Mouse (Mus musculus) cerebellum, postnatal 14 days (tissue): Measurements from ENCODE around the gene Rhbdd3.
A peak's percentile ranks its signal among the peaks of the same experiment; 100 is the strongest.

ENCODE experiments used
- DNase-seq, 2 experiments: peaks; one replicate each; pipeline ENCODE4 v3.0.0; 2021; ENCODE audit warnings: mixed read lengths in 2 of 2

Rhbdd3 gene

DNA sequence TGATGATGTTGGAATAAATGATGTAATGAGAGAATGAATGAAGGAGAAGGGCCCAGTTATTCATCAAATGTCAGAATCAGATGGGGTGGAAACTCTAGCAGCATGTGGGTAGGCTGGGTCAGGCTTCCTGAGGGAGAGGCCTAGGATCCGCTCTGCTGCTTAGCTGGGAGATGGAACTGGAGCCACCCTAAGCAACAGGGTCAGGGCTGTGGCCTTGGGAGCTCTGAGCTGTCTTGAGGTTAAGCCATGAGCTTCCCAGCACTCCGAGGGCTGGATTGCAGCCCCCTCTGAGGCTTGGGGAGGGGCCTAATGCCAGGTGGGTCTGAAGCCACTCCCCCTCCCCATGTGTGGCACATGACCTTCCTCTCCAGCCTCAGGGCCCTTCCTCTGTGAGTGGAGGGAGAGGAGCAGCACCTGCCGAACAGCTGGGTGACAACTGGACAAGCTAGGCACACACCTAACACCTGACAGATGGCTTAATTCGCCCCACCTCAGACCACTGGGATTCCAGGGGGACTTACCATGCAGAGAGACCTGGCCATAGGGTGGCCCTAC is 31.5 kb downstream of the Rhbdd3 start:
- DNase-seq: no peak

DNA sequence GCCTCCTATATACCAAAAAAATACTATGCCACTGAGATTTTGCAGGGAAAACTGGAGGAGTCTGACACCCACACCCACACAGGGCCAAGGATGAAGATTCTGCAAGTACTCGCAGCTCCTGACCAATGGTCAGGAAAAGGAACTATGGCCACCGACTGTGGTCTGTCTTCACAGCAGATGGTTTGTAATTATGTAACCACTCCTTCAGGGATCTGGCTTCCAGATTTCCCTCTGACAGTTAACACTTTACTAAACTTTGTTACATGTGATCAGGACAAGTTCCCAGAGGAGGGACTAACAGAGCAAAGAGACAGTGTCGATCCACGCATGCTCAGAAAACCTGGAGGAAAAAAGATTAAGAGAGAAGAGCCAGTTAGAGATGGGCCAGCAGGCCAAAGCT is 34.0 kb downstream of the Rhbdd3 start:
- DNase-seq: no peak

DNA sequence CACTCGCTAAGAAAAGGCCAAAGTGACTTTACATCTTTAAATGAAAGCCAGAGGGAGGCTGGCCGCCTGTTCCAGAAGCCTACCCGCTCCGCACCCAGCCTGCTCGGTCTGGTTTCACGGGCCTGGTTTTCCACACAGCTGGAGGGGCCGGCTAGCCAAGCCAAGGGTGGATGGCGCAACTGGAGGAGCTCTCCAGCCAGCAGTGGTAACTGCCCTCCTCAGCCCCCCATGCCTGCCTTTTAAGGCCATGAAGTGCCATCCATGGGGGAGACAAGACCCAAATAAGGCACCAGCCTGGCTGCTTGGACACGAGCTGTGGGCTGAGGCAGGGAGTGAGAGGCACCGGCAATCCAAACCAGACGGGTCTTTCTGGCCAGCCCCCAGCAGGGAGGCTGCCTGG is 37.2 kb downstream of the Rhbdd3 start:
- no peak for DNase-seq

DNA sequence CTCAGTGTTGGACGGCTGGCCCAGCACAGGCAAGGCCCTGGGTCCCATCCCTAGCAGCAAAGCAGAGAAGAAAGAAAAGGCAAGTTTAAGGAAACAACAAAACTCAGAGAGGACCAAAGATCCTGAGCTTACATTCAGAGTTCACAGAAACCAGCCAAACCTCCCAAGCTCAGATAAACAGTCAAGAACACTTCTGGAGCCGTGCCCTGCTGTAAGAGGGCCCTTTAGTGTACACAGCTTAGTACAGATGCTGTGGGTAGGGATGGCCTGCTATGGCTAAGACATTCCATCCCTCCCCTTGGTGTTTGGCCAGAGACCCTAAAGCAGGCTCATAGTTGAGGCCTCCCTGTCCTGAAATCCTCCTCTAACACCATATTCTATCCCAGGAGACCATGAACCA is 39.9 kb downstream of the Rhbdd3 start:
- no peak for DNase-seq

DNA sequence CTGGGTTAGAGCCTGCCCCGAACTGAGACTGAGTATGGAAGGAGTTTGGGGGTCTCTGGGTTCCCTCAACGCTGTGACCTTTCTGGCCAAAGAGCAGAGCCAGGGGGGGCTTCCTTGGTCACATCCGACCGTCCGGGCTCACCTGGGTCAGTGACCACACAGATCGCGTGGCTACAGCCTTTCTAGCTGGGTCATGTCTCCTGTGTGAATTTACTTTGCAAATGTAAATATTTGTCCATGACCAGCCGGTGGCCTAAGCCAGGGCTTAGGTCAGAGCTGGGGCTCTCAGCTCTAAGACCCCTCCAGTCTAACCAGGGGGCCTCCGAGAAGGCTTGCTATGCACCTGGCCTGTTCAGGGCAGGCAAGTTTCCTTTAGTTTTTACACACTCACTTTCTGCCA is 40.6 kb downstream of the Rhbdd3 start:
- no peak for DNase-seq

DNA sequence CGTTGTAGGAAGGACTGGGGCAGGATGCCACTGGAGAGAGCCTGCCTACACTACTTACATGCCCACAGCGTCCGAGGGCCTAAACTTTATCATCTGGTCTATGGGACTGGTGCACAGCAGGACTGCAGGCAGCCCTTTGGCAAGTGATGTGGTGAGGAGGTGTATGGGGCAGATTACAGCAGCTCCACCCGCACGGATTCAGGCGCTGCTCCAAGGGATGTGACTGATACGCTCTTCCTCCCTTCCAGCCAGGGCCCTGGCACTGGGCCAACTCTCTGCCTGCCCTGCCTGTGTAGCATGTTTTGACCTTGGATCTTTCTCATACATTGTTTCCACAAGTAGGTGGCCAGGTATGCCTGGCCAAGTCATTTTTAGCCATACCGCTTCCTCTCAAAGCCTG is 41.9 kb downstream of the Rhbdd3 start:
- peak; percentile 78 to 85 for DNase-seq

DNA sequence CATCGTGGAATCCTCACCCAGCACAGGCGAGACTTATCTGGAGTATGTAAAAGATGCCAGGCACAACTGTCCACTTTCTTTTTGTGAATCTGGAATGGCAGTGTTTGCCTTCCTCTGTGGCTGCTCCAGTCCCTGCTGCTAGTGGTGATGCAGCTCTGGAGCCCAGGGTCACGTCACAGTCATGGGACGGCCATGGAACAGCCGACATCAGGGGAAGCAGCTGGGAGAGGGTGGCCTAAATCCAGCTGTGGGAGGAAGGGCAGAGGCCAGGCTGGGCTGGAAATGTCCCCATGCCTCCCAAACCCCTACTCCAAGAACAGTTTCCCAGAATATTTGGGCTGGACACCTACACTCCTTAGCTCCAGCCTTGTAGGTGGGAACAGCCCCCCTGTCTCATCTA is 42.5 kb downstream of the Rhbdd3 start:
- no peak for DNase-seq

DNA sequence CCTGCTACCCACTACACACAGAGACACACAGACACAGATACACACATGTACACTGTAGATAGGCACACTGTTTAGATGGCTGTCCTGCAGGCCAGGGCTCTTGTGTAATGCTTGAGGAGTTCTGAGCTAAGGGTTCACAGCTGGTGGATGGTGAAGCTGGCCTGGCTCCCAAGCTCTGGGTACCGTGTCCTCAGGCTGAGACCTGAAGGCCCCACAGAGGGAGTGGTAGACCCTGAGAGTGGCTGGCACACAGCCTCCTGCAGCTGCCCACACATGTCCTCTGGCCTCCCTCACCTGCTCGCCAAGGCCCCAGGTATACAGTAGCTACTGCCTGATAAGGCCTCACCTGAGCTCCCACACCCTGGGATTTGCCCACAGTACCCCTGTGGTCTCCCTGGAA is 43.2 kb downstream of the Rhbdd3 start:
- DNase-seq: no peak

DNA sequence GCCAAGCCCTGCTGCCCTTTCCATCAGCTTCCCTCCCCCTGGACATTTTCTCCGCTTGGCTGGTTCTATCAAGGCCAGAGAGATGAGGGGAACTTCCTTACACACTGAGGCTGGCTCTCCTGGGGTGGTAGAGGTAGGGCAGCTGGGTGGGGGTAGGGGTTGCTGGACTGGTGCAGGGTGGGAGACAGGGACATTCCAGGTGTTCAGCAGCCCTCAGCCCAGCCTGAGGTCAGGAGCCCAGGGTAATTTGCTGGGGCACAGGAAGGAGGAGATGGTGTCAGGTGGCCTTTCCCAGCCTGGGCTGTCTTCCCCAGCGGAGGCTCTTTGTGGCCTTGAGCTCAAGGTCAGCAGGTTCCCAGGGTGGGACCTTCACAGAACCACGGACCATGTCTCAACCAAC is 46.9 kb downstream of the Rhbdd3 start:
- DNase-seq: no peak

DNA sequence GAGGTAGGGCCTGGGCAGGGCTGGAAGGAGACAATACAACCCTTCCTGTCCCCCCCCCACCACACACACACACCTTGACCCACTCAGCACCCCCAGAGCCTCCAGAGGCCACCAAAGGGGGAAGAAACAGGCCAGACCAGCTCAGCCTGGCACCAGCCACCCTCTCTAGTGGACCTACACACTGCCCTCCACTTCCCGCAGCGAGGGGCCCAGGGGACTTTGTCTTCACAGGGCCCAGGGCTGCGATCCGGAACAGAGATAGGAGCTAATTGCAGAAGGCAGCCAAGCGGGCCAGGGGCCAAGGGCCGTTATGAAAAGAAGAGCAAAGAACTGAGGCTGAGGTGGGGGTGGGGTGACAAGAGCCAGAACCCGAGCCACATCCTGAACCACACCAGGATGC is 50.5 kb downstream of the Rhbdd3 start:
- DNase-seq: peak in 1 of 2 experiments; percentile 43

DNA sequence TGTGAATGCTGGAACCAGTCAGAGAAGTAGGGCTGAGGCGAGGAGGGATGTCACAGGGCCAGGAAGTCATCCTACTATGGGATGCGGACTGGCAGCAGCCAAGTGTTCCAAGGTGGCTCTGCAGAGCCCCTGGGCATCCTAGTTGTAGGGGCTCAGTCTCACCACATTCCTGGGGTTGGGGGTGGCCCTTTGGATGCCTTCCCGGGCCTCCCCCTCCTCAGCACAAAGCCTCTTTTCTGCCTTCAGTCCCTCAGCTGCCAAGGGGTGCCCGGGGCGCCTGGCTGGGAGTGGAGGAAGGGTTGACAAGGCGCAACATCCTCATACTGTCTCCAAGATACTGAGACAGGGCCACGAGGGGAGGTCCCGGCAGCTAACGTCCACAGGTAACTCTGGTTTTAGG is 51.2 kb downstream of the Rhbdd3 start:
- no peak for DNase-seq

DNA sequence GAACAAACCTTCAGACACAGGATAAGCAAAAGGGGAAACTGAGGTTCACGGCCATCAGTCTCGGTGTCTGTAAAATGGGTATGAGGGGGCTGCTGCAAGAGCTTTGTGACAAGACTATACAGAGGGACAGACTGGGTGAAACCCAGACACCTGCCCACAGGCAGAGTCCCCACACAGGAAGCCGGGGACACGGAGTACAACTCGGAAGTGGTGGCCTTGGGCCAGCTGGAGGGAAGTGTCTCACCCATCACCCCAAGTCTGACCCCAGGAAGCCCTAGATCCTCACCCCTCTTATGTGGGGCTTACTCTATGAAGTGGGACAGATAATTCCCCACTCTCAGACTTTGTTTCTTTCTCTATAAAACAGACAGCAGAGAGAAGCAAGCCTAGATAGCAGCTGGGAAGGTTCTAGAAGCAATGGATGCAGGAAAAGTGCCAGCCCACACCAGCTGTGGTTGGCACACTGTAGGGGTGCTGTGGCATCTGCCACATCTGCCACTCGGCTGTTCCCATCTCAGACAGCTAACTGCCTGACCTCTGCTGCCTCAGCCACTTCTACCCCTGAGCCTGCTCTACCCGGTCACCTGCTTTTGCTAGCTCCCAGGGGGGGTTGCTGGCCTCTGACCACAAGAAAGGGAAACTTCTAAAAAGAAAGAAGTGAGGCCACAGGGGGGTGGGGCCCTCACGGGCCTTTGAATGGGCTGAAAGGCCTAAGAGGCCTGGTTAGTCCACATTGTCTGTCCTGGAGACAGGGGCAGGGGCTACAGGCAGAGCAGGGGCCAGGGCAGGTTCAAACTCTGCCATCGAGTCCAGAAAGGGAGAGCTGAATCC is 51.9 kb downstream of the Rhbdd3 start:
- no peak for DNase-seq

DNA sequence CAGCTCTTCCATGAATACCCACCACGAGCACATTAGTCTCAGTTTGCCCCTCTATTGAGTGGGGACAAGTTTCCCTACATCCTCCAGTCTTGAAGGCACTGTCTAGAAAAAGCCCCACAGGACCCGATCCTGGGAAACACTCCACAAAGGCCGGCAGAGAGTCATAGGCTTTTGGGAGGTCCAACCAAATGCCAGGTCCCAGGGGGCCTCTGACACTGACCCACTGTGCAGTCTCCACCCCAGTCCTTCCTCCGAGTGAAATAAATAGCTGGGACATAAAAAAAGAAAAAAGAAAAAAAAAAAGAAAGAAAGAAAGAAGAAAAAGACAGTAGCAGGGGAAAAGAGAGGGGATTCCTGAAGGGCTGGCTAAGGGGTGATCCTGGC is 52.5 kb downstream of the Rhbdd3 start:
- DNase-seq: no peak

DNA sequence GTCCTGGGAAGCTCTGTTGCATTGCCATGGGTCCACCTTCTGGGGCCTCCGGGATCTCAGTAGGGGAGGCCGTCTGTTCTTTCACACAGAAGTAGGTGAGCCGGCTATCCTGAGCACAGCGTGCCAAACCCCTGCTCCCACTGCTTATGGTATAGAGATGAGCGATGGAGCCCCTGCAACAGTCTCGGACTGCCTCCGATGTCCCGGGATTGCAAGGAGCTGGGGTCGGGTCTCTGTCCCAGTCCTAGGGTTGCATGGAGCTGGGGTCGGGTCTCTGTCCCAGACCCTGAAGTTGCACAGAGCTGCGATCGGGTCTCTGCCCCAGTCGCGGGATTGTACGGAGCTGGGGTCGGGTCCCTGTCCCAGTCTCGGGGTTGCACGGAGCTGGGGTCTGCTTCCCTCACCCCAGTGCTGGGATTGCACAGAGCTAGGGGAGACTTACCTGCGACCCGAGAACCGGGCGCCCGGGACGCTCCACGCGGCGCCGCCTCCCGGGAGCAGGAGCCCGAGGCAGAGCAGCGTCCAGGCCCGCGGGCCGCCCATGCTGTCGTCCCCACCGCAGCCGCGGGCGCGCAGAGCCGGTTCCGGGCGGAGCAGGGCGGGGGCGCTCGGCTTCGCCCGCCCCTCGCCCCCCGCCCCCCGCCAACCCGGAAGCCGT is 53.1 kb downstream of the Rhbdd3 start, which contains the start of gene Emid1:
Emid1 (minus strand) TSS at position 578 of the 658 bp plus-strand sequence.
- no peak for DNase-seq

DNA sequence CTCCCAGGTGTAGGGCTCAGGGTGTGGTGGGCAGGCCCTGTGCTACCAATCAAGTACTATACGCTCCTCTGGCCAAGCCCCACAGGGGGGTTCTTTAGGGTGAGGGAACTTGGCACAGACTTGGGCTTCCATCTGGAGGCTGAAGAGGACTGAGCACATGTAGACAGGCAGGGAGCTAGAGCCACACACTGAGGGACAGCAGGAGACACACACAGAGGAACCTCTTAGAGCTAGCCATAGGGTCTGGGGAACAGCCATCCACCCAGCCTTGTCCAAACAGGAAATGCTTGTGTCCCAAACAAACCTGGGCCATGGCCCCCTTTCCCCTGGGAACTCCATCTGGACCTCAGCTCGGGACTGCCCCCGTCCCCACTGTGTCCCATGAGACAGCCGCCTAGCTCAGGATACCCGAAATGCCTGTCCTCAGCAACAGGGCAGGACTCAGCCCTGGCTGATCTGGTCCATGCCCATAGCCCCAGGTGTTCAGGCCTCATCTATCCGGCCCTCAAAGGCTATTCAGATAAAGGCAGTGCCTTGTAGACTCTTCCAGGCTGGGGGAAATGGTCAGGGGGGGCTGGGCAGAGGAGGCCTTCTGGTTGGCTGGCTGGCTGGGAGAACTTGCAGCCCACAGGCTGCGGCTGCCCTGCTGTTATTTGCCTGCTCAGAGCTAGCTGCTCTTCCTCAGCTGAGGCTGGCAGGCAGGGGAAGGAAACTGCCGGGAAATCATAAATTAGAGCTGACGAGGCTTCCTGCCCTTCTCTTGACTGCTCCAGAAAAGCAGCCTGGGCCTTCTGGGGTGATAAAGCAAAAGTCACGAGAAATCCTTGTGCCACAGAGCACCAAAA is 56.5 kb downstream of the Rhbdd3 start:
- peak; percentile 60 to 68 for DNase-seq
